Mouse (Mus musculus) layer of hippocampus, adult 11-12 months (tissue): ENCODE data around the gene G3bp2.
A peak's percentile ranks its signal among the peaks of the same experiment; 100 is the strongest.

Source experiments
- DNase-seq: peaks from one replicate; pipeline ENCODE4 v3.0.0; 2022; ENCODE audit warnings: low spot score

The G3bp2 gene

DNA sequence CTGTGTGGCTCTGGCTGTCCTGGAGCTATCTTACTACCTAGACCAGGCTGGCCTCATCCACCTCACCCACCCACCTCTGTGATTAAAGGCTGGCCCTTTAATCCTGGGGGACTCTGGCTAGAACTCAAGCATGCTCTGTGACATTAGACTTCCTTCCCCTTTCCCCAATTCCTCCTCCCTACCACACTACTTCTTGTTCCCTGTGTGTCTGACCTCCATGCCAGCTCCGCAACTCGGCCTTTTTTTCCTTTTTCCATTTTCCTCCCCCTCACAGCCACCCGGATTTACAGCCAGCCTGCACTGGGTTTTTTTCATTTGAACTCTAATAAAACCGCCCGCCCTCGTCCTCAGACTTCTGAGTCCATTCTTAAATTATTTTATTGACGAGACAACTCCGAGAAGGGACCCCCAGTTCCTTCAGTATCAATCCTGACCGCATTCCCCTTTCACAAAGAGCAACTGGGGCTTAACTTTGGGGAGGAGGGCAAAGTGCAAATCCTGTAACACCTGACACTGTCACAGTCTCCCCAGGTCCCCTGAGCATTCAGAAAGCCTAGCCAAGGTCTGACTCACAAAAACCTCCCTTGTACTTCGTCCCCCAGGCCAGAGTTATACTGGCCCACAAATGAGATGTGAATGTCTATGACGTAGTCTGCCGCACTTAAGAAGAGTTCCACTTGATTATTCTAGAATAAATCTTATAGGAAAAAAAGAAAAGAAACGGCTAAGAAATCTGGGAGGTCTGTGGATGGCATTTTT lies 15.0 kb upstream of the G3bp2 start:
- no peak for DNase-seq

DNA sequence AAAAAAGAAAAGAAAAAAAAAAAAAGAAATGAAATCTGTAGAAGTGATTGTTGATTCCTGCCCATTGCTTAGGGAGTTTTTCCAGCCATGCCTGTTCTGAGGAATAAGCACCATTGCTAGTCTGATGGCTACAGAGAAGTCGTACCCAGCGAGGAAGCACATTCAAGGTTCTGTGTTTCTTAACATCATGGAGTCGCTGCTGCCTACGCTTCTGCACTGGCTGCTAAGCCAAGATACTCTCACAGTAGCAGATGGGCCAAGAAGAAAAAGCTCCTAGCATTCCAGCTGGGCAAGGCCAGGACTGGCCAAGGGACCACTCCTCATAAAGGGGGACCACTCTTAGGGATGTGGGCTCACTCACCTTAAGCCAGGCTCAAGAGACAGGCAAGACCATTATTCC lies 14.3 kb upstream of the G3bp2 start:
- no peak for DNase-seq

DNA sequence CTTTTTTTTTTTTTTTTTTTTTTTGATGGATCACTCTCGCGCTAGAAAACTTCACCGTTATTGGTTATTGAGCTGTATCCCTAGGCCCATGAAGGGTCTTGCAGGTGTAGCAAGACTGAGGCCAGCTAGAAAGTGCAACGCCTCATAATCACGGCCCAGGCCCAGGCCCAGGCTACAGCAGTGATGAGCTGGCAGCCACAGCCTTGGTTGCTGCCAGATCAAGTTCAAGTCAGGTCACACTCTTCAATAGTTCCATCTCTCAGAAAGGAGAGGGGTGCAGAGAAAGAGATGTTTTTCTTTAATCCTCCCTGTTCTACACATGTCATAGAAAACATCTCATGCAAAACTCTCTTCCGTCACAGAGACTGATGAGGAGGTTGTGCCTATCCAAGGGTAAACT lies 13.3 kb upstream of the G3bp2 start:
- DNase-seq, result no peak

DNA sequence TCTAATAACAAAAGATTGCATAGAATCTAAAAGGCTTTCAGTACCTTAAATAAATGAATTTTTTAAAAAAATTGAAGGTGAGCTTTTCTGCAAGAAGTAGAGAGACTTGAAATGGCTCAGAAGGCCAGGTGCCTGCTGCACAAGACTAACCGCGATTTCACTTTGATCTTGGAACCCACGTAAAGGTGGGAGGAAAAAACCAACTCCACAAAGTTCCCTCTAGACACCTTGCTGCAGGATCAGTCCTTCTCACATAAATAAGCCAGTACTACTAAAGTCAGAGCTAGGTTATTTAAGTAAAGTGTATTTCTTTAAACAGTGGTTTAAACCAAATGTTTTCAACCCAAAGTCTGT lies 10.5 kb upstream of the G3bp2 start:
- no peak for DNase-seq

DNA sequence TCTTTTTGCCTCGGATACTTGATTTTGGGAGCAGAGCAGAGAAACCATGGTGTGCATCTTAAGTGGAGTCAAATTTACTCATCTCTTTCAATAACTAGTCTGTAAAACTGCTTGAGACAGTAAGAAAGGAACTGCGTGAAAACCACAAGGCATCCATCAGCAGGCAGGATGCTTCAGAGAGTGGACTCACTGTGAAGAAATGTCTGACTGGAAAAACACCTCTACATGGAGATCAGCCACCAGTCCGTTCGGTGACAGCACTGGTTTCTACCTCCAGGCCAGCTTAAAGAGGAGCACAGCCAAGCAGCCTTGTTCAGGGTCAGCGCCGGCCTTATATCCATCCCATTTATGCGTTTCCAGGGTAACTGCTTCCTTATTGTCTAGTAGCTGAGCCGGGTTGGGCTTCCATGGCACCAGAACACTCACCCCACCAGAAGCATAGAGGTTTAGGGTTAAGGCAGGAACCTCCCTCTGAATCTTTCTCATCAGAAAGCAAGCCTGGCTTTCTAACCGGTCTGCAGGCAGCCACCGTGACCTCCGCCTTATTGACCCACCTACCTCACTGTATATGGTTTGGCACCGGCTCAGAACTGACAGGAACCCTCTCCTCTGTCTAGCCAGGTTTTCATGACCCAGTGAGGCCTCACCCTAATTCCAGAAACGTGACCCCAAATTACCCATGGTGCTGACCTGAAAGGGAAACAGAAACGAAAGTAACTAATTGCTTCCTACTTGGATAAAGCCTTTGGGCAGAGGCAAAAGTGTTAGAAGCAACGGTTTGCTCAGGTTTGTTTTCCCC lies 9.9 kb upstream of the G3bp2 start:
- DNase-seq, result no peak

DNA sequence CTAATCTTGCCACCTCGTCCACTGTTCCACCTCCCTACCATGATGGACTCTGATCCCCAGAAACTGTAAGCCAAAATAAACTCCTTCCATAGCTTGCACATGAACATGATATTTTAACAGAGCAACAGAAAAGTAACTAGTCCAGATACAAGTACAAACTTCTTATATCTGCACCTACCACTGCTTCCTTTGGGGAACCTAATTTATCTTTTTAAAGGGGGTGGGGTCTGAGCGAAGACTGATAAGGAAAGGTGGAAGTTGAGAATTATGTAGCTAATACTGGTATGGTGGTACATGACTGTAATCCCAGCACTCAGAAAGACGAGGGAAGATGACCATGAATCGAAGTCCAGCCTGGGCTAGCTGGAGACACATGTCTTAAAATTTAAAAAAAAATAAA lies 4.0 kb upstream of the G3bp2 start:
- no peak for DNase-seq

DNA sequence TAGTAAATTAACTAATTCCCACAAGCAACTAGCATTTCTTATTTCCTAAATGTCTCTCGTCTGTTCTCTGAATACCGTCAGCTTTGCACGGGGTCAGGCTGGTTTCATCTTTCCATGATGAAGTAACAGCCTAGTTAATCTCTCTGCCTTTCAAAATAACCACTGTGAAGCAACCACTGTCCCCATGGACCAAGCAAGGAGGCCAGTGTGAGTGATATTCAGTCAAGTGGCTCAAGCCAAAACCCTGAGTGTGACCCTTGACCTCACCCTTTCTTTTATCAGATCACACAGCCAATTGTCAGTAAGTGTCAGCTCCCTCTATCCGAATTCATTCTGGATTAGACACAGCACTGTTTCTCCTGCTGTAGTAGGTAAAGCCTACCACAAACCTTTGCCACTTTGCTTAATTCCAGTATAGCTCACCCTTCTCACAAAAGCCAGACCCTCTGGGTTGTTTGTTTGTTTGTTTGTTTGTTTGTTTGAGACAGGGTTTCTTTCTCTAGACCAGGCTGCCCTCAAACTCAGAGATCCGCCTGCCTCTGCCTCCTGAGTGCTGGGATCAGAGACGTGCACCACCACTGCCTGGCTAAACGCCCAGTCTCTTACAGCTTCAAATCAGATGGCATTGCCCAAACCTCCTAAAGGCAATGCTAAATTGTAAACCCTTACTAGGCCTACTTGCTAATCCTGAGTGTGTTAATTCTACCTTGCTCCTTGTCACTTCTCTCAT lies 2.5 kb upstream of the G3bp2 start:
- no peak for DNase-seq

DNA sequence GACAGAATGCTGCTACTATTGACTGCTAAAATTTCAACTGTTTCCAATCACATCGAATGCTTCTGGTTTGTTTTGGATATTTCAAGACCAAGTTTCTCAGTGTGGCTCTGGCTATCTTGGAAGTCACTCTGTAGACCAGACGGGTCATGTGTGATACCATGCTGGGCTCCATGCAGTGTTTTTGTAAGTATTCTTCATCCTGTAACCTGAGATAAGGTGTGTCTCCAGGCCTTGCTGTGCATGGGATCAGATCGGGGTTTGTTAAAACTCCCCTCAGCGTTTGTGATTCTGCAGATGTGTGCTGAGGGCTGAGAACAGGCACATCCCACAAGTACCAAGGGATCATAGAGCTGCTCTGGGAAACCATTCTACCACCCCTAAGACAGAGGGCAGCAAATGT lies 1.7 kb upstream of the G3bp2 start:
- no peak for DNase-seq

DNA sequence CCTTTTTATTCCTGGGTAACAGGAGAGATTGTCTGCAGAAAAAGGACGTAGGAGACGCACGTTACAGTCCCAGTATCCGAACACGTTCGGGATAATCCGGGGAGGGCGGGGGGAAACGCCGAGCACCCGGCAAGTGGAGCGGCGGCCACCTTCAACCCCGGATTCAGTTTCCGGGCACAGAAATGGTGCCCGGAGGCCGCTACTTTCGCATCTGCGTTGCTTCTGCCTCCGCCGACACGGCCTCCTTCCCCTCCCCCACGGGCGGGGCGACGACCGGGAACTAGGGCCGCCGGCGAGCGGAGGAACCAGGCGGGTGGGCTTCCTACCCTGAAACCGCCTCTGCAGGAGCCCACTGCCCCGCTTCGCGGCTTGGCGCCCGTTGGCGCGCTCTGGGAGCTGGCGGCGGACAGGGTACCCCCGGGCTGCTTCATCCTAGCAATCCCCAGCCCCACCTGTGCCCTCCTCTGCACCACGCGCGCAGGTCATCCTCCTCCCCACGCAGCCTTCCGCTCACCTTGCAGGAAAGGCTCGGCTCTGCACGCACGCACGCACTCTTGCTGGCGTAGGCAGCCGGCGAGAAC lies 608 bp downstream of the G3bp2 start:
- peak; percentile 72 for DNase-seq

DNA sequence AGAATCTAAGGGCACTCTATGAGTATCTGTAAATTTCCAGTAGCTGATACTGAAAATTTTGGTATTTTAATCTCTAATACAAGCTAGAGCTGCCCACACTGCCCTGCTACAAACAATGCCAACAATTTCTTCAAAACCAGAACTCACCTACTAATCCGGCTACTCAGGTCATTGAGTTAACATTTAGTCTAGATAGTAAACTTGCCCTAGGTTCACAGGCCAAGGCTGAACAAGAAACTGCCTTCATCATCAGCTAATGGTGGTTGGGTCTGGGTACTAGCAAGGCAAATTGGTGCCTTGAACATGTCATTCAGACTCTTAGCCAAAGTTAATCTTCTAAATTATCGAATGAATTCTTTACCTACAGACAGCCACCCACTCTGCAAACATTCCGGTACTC lies 2.2 kb downstream of the G3bp2 start:
- no peak for DNase-seq

DNA sequence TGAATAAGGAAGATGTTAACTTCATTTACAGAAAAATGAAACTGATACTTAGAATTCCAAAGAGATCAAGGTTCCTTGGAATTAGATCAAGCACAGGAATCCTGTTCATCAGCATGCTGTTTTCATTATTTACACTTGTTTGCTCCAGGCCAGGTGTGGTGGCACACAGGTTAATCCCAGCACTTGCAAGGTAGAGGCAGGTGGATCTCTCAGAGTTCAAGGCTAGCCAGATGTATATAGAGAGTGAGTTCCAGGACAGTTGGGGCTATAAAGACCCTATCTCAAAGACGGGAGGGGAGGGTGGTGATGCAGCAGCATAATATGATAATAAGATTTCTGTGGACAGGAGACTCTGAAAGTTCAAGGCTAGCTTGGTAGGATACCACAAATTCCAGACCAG lies 3.1 kb downstream of the G3bp2 start:
- DNase-seq, result no peak

DNA sequence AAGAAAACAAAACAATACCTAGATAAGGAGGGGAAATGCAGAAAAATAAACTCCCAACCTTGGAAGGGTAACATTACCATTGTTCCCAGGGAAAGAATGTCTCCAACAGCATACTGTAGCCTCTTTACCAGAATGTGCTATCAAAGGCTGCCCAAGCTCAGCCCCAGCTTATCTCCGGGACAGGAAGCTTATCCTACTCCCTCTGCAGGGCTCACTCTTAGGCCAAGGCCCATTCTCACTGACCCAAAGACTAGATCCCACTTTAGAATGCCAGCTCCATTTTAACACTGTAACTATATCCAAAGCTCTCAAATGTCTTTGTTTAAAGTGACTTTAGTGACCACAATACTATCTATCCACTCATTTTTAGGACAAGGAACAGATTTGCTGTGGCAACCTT lies 4.2 kb downstream of the G3bp2 start:
- no peak for DNase-seq

DNA sequence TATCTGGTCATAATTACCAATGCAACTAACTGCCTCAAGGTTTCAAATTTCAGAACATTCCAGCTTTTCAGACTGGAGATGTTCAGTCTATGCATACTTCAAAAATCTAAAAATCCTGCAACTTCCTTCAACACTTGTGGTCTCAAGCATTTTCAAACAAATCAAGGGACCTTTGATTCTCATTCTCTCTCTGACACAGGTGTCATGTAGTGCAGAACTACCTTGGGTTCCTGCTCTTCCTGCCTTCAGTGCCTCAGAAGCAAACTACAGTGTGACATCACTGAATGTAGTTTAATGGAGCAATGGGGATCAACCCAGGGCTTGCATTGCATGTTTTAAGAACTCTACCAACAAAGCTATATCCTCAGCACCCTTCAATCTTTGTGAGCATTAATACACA lies 4.8 kb downstream of the G3bp2 start:
- DNase-seq, result no peak

DNA sequence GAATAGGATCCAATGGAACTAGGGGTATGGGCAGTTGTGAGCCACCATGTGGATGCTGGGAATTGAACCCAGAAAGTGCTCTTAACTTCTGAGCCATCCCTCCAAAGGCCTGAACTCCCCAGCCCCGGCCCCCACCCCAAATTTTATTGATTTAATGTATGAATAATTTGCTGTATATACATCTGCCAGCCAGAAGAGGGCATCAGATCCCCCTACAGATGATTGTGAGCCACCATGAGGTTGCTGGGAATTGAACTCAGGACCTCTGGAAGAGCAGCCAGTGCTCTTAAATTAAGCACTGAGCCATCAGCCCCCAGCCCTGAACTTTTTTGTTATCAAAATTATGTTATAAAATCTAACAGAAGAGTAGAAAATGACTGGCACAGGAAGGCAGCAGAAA lies 7.2 kb downstream of the G3bp2 start:
- no peak for DNase-seq

DNA sequence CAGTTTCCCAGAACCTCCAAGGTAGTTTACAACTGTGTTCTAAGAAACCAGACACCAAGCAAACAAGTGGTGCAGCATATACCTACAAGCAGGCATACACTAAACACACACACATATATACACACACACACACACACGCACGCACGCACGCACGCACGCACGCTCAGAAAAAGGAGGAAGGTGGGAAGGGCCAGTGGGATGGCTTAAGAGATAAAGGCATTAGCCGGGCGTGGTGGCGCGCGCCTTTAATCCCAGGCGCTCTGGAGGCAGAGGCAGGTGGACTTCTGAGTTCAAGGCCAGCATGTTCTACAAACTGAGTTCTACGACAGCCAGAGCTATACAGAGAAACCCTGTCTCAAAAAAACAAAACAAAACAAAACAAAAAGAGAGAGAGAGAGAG lies 9.5 kb downstream of the G3bp2 start:
- DNase-seq, result no peak

DNA sequence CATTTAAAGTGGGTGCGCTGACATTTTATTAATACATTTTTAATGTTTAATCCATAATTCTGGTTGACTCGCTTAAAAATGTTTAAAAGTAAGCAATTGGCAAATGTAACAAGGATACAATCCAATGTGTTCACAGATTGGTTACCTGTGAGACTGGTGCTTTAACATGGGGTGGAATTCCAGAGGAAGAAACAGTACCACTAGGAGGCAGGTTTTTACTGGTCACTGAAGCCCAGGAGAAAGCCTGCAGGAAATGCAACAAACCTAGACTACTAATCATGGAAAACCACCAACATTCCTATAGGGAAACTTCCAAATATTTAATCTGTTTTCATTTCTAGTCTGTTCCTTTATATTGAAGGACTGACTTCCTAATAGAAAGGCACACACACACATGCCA lies 20.3 kb downstream of the G3bp2 start:
- no peak for DNase-seq

DNA sequence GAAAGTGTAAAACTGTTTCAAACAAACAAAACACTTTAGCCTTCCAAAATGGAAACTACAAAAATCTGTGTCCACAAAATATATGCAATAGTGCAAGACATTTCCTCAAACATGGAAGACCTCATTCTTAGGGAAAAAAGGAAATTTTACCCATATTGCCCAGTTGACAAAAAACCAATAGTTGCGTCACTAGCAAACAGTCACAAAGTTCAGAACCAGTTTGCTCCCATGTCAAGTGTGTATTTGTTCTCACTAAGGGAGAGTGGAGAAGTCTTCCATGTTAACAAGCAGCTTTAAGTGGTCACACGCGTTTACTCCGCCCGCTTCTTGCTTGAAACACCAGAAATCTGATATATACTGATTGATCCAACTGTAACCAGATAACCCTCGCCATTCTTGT lies 30.7 kb downstream of the G3bp2 start:
- no peak for DNase-seq

DNA sequence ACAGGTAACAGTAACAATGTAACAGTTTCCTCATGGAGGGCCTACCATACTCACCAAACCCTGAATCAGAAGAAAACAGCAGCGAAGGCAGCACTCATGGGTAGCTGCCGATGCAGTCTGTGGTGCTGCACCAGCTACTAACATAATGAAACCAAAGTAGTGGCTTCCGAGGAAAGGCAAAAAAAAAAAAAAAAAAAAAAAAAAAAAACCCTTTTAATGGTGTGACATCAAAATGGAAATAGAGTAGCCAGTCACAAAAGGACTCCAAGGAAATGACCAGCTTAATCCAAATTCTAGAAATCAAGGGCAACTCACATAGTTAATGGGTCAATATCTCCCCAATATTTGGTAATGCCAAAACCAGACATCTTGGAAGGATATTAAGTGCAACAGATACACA lies 33.1 kb downstream of the G3bp2 start:
- no peak for DNase-seq

DNA sequence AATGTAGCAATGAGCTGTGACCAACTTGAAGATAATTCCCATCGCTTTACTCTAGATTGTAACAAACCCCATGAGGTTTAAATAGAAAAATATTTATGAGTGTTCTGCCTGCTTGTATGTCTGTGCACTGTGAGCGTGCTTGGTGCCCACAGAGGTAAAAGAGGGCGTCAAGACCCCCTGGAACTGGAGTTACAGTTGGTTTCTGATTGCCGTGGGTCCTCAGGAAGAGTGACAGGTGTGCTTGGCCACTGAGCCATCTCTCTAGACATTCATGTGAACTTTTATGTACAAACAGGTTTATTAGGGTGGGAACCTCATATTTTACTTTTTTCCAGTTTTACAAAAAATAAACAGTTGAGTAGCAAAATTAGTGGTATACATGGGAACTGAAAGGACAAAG lies 39.7 kb downstream of the G3bp2 start, which contains the start of gene Cdkl2:
TSS of gene Cdkl2 (minus strand) at position 101 of the 400 bp plus-strand sequence.
- DNase-seq, result no peak

DNA sequence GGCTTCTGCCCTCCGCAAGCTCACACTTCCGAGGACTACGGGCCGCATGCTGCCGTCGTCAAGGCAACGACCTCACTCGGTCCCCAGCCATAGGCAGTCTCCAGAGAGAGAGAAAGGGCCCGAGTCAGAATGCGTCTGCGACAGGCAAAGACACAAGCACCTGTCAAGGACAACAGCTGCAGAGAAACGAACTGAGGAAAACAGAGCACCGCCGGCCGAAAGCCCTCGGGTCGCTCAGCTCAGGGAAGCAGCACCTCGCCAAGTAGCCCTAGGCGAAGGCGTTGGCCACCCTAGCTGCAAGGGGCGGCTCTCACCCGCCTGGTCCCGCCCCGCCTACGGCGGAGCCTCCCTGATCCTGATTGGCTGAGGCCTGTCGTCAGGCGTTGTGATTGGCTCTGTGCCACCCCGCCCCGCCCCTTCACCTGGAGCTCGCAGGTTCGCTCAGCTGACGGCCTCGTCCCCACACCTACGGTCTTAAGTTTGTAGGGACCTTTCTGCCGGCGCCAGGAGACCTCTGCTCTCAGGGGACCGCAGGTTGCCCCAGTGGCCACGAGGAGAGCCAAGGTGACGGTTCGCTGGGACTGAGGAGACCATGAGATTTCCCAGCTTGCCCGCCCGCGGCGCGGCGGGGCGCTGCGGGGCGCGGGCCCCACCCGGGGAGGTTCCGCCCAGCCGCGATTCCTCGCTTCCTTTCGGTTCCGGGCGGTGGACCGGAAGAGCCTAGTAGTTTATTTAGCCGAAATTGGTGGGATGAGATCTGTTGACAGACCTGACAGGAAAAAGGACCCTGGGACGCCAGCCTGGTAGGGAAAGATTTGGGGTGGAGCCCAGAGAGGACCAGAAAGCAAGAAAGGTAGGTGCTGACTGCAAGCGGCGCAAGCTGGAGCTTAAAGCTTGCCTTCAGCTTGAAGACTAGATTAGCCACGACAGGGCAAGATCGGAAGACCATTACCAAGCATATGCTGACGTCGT lies 40.9 kb downstream of the G3bp2 start:
- peak; percentile 93 for DNase-seq

DNA sequence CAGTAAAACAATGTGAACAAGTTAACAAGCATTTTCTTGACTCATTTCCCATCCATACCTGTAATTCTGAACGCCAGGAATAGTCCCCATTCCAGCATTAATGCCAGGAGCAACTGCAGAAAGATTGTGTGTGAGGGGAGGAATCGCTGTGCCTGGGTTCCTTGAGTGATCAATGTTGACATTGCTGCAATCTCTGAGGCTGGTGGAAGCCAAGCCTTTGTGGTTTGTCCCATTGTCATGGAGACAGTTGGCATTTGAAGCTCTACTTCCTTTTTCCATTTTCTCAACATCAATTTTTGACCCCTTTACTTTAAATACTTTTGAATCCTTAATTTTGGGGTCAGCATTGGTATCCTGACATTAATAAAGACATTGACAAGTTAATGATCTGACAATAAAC lies 63.6 kb downstream of the G3bp2 start:
- no peak for DNase-seq

DNA sequence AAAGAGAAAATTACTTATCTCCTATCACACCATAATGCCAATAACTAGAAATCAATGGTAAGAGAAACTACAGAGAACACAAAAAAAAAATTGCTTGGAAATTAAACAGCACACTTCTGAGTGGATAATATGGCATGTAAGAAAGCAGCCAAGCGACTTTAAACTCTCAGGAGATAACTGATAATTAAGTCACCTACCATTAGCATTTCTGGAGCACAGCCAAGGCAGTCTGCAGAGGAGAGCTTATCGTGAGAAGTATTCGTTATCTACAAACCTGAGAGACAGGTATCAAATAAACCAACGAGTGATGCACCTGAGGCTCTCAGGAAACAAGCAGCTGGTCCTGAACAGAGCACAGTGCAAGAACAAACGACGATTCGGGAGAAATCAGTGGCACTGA lies 71.8 kb downstream of the G3bp2 start:
- no peak for DNase-seq
